Mouse (Mus musculus) spleen, postnatal 36 days (tissue): Measurements from ENCODE around the gene Acvrl1.
"Not testable (repeated sequence)": the region's sequence is repeated elsewhere in the genome, so short reads cannot be mapped to it uniquely, and the experiment has no call there.

Experiments used
- DNase-seq, 2 experiments: peaks; one replicate each; pipeline ENCODE4 v3.0.0; 2022; ENCODE audit warnings: low spot score in 2 of 2, mixed read lengths in 1 of 2

Acvrl1 gene

GRCm38 (mm10) chr15:101107906-101108671, 20.2 kb upstream of the Acvrl1 start:
- DNase-seq, result no peak

DNA sequence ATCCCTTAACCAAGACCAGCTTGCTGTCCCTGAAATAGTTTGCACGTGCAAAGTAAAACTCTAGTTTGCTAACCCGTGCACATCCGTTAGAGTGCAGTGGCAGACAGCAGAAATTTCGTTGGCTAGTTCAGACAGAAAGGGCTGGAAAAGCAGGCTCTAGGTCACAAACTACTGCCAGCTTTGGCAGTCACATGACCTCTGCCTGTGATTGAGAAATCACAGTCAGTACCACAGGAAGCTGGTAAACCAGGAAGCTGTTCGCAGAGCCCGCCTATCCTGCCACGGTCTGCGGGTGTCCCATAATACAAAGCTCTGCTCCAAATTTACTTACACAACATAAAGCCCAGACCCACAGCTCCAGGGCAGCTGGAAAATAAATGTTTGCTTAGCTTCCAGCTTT, 15.1 kb upstream of the Acvrl1 start:
- DNase-seq, result peak; percentile 48 to 55

GRCm38 (mm10) chr15:101113778-101114177, 14.5 kb upstream of the Acvrl1 start:
- DNase-seq, result not testable (repeated sequence)

DNA sequence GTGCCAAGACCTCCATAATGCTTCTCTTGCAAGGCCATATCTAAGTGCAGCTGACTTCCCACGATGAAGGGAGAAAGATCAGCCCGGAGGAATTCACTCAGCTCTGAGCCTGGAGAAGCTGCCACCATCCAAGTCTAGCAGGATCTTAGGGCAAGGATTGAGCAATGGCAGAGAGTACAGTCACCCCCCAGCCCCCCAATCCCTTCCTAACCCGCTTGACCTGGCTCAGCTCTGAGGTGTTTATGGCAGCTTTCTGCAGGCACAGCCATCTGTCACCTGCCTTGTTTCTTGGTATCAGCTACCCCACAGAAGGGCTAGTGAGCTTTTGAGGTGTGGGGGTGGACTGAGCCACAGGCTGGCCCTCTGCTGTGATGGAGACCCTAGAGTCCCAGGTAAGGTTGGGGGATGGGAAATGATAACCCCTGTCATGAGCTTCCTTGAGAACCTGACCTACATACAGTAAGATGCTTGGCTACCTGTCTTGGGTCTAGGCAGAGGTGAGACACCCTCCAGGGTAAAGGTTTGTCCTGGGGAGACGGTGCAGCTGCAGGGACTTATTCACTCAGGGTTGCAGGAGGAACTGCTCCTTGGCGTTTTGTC, 12.7 kb upstream of the Acvrl1 start, which contains the start of gene Ankrd33:
Gene Ankrd33, plus strand, starts transcription at position 245 of the 600 bp plus-strand sequence.
- no peak for DNase-seq

DNA sequence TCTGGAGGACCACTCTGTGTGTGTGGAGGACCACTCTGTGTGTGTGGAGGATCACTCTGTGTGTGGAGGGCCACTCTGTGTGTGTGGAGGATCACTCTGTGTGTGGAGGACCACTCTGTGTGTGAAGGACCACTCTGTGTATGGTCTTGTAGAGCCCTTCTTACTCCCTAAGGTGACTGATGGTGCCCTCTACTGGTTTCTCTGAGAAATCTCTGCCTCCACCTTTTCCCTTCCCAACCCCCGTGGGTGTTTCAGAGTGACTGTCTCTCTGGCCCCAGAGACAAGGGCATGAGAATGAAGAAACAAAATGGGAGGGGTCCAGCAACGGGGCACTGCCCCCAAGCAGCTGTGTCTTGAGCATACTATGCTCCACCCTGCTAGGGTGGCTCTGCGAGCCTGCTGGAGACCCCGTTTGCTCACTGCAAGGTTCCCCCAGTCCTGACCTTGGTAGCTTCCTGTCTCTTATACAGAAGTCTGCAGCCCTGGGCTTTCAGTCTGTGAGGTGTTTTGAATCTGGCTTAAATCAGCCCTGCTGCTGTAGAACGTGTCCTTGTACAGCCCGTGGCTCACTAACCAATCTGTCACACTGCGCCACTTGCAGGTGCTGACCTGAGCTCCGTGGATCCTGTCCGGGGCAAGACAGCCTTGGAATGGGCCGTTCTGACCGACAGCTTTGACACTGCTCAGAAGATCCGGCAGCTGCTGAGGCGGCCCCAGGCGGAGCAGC, 9.8 kb upstream of the Acvrl1 start:
- DNase-seq, result no peak

DNA sequence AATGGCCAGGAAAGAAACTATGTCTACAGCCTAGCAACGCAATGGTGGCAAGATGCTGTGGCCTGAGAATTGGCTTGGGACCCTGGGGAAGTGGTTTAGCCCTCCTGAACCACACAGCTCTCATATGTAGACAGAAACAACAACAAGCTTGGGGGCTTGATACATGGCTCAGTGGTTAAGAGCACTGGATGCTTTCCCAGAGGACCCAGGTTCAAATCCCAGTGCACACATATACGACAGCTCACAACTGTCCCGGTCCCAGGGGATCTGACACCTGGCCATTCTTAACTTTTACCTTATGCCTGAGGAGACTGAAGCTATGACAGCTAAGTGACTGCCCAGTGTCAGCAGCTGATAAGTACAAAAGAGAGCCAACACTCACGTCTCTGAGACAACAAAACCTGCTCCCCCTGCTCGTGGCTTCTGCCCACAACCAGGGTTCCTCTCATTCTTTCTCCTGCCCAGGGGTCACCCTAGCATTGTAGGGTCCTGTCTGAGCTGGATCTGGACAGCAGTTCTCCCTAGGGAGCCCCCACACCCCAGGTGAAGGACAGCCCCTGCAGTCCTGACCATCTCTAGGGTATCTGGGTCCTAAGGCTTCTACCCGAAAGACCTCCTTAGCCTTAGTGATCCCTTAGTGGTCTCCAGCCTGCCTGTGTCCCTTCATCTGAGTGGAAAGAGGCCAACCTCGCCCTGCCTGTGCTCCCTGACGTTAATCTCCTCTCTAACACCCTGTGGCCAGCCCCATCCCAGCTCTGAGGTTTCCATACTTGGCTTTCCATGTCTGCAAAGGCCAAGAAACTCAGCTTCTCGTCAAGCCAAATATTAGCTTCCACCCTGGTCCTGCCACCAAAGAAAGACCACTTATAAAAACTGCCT, 6.7 kb upstream of the Acvrl1 start:
- no peak for DNase-seq

DNA sequence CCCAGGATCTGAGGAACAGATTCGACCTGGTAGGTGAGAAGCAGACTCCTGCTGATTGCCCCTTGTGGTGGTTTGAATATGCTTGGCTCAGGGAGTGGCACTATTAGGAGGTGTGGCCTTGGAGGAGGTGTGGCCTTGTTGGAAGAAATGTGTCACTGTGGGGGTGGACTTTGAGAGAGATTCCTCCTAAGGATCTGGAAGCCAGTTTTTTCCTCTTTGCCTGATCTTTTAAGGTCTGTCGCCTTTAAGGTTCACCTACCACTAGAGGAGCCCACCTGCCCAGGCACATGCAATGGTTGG, 6.1 kb upstream of the Acvrl1 start:
- no peak for DNase-seq

DNA sequence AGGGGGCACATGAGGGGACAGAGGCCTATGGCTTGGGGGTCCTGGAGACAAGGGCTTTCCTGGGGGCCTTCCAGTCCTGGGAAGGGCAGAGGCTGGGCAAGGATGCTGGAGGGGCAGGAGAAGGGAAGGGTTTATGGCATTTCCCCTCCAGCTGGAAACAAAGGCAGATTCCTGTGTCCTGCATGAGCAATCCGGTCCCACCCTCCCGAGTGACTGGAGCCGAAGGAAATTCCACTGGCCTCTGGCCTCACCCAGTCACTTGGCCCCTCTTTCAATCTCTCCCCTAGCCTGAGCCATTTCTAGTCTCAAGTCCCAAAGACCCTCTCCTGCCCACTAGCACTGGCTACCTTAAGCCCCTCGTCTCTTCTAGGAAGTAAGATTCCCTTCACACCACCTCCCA, 5.1 kb upstream of the Acvrl1 start:
- no peak for DNase-seq

DNA sequence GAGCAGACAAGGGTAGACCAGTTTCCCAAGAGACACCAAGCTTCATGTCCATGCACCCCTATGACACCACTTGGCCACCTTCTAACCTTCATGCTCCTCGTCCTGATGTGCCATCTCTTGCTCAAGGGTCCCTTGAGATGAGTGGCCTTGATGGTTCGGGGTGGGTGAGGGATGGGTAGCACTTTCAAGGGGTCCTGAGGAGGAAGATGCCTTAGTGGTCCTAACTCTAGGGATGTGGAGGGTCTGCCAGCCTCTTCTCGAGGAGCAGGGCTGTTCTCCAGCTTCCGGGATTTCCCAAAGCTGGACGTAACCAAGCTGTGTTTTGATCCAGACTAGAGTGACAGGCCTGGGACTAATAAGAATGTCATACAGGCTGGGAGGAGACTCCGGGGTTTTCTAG, 2.8 kb upstream of the Acvrl1 start:
- DNase-seq, result no peak

DNA sequence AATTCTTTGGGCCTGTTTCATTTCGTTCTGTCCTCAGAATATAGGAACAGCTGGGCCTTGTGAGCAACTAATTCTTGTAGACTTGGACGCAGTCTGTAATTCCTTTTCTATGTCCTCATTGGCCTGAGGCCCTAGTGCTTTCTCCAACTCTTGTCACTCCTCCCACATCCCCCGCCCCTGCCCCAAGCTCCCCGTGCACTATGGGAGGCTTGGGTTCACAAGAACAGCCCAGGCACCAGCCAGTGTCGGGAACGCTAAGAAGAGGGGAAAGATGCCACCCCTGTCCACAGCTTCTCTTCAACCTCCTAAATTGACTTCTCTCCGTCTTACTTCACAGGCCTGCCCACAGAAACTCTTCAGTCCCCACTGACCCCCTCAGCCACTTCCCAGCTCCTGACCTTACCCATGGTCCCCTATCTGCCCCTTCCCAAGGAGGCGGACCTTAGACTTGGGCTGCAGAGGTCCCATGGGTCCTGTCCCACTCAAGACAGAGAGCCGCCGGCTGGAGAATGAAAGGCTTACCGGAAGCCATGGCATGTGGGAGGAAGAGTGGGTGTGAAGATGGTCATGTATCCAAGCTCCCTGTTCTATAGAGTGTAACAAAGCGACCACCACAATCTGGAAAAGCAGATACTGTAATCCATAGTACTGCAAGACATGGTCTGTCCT, 1.3 kb upstream of the Acvrl1 start:
- DNase-seq, result no peak

DNA sequence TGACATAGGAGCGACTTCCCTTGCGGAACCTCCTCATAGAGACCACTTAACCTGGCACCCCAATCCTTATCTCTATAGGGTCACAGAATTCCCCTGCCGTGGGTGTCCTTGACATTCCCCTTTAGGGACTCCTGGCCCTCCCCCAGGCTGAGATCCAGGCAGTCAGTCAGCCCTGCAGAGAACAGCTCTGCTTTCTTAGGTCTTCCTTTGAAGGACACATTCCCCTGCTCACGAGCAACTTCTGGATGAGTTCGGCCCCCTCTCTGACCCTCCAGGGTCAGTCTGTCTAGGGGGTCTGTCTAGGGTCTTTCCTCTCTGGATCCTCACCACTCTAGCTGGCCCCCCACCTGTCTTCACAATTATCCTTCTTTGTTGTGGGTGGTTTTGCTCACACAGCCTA, 1.1 kb downstream of the Acvrl1 start:
- no peak for DNase-seq

DNA sequence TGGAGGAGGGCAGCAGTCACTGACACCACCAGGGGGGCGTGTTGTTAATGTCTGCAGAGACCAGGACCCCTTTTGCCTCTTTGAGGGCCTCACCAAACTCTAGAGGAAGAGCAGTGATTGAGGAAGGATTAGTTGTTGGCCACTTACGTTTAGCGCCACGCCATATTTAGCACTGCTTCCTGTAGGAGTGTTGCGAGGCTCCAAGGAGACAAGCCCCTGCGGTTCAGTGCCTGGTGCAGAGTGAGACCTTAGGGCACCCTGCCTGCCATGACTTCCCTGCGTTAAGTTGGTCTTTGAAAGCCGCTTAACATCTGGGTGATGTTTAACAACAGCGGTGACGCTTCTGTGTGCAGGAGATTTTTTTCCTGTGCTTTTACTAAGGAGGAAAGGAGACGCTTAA, 3.2 kb downstream of the Acvrl1 start:
- no peak for DNase-seq

DNA sequence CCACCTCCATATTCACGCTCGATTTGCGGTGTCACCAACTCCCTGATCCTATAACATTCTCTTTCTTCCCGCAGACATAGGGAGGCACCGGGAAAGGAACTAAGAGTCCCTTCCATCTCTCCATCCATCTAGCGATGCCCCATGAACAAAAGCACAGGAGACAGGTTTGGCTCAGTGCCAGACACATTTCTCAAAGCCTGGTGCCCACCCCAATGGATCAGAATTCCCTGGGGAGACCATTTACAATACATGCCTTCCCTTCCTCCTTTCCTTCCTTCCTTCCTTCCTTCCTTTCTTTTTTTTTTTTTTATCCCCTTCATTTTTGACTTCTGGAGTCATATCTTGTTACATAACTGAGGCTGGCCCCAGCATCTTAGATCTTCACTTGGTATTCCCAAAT, 3.7 kb downstream of the Acvrl1 start:
- no peak for DNase-seq

GRCm38 (mm10) chr15:101132761-101133160, 4.4 kb downstream of the Acvrl1 start:
- no peak for DNase-seq

DNA sequence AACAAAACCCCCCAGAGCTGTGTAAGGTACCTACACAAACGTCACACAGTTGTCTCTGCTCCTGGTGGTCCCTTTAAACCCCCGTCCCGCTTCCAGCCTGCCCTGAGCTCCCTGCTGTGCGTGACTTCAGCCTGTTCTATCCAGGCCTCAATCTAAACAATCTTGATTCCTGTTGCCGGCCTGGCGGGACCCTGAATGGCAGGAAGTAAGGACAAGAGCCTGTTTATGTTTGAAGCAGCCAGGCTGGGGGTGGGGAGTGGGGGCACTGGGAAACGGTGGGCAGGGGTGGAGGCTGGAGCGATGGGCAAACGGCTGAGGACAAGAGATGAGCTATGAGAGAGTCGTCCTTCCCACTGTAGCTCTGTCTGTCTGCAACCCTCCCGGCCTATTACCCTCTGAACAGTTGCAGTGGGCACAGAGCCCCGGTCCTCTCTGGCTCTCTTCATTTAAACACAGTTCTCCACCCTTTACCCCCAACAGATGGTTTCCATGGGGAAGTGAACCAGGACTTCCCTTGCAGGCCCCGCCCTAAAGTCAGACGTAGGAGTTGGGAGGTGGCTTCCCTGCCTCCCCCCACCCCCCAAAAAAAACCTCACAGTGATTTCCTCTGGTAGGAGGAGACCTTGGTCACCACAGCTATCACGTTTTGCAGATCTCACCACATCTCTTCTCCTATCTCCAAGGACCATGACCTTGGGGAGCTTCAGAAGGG, 5.8 kb downstream of the Acvrl1 start:
- peak; percentile 45 to 56 for DNase-seq

DNA sequence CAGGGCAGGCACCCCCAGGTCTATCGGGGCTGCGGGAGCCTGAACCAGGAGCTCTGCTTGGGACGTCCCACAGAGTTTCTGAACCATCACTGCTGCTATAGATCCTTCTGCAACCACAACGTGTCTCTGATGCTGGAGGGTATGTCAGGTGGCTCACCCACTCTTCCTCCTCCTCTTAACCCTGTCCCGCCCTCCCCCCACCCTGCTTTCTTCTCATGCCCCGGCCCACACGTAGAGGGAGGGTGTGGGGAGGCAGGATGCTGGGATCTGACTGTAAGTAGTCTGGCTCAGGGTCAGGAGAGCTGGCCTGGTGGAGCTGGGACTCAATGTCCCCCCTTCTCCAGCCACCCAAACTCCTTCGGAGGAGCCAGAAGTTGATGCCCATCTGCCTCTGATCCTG, 7.1 kb downstream of the Acvrl1 start:
- no peak for DNase-seq

- no peak for DNase-seq
Observed at GRCm38 (mm10) chr15:101137455-101137854, 9.1 kb downstream of the Acvrl1 start.

GRCm38 (mm10) chr15:101138675-101139074, 10.4 kb downstream of the Acvrl1 start:
- no peak for DNase-seq

DNA sequence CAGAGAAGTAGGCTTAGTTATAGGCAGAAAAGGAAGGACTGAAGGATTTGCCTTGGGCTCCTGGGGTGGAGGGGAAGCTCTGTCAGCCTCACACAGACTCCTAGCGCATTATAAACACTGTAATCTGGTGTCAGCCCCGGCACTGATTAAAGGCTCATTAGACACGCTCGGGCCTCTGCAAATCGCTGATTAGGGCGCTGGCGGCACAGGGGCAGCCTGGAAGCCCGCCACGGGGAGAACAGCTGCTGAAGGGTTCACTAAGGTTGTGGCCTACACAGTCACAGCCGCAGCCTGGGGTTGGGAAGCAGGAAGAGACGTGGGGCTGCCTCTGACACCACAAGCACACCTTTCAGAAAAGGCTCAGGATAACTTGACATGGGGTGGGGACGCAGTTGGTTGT, 11.6 kb downstream of the Acvrl1 start:
- no peak for DNase-seq

GRCm38 (mm10) chr15:101140587-101140986, 12.3 kb downstream of the Acvrl1 start:
- DNase-seq, result no peak

GRCm38 (mm10) chr15:101141061-101141541, 12.8 kb downstream of the Acvrl1 start:
- DNase-seq, result peak; percentile 43 to 57
